Mouse (Mus musculus) embryonic fibroblast, embryonic 13.5 days (primary cell): Measurements from ENCODE around the gene Adamtsl1. TPM values are rescaled to one million over a fixed set of nuclear protein-coding genes. Genes with fewer than 3 reads are reported as not detected.

Experiments used
- H3K27ac ChIP-seq: 2 replicates; pipeline ENCODE4 v1.5.1; 2012; ENCODE audit warnings: low read length, control low read depth, inconsistent platforms; ENCODE audit not compliant: insufficient read depth
- H3K4me1 ChIP-seq: 2 replicates; pipeline ENCODE4 v1.6.1; 2011; ENCODE audit warnings: low read length; ENCODE audit not compliant: control insufficient read depth, insufficient read depth
- H3K4me3 ChIP-seq: 2 replicates; pipeline ENCODE4 v1.5.1; 2011; ENCODE audit warnings: mild to moderate bottlenecking, control low read depth, low read length; ENCODE audit not compliant: insufficient read depth
- CTCF ChIP-seq: IDR thresholded peaks from 2 replicates; pipeline ENCODE4 v1.5.1; 2011; ENCODE audit warnings: mild to moderate bottlenecking, control low read depth, low read length, moderate library complexity, borderline replicate concordance; ENCODE audit not compliant: insufficient read depth
- POLR2A ChIP-seq: IDR thresholded peaks from 2 replicates; pipeline ENCODE4 v1.6.1; 2011; ENCODE audit warnings: low read depth, mild to moderate bottlenecking, control low read depth, low read length, moderate library complexity
- polyA plus RNA-seq: library from polyadenylated mRNA; stranded (reverse); fragments of >200 nt; gene quantifications from 2 replicates; pipeline ENCODE4 v1.2.4, GENCODE M21; 2011; ENCODE audit warnings: low read depth; ENCODE audit not compliant: missing spikeins, insufficient read length

The Adamtsl1 gene
- polyA plus RNA-seq, 1 experiment: 30.0 TPM

DNA sequence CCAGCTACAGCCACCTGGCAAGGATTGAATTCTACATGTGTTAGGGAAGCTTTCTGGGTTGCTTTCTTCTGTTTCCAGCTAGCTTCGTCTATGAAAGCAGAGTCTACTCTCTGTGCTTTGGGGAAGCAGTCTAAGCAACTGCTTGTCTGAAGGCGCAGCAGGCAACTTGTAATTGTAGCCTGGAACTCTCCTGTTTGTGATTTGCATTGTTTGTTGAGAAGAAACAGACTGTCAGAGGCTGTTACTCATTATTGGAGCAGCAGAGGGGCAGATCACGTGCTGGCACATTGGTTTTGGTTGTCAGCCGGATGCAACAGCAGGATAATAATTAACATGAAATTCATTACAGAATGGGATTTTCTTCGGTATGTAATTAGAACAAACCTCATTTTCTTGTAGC is 254.1 kb downstream of the Adamtsl1 start:
- no peak overlapping the region for H3K27ac ChIP-seq
- H3K4me1 ChIP-seq: no peaks in the 10 kb centered on the region
- no peak overlapping the region for H3K4me3 ChIP-seq
- no peak for TF ChIP-seq CTCF
- no peak for TF ChIP-seq POLR2A

DNA sequence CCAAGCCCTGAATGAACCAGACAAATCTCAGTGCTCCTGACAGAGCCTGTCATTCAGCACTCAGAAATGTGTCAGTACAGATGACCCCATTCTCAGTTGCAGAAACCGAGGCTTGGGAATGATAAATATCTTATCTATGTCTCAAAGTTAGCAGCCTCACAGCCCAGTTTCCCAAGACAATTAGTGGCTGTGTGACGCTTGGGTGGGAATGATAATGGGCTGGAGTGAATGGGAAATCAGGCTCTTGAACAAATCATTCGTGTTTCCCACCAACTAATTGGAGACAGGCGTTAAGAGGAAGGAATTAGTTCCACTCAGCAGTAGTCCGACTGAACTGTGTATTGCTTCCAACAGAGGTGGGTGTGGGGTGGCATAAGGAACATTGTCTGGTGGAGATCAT is 268.5 kb downstream of the Adamtsl1 start:
- TF ChIP-seq POLR2A: no peak
- TF ChIP-seq CTCF: no peak
- H3K27ac ChIP-seq: no peak overlapping the region
- no peak overlapping the region for H3K4me3 ChIP-seq
- no peaks in the 10 kb centered on the region for H3K4me1 ChIP-seq

DNA sequence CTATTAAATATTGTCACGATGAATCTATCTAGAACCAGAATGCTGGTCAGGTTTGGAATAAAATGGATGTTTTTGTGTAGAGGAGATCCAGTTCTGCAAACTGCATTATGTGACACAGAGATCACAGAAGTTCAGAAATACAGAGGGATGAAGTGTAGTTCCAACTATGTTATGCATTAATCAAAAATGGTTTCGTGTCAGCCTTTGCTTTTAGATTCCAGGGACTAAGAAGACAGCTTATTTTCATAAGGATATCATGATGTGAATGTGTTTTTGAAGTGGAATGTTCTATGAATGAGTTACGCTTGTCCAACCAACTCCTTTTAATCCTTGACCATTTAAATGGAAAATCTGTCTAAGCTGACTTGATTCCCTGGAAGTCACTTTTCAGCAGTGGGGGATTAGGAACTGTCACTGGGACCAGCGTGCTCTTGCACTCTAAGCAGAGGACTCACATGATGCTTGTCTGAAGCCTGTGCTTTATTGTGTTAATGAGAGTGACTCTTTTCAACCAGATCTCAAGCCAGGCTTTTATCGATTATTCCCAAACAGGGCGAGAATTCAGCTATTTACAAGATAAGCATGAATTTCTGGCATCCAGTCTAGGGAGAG is 269.9 kb downstream of the Adamtsl1 start:
- Histone ChIP-seq H3K4me1 (no peaks in the 10 kb centered on the region), H3K4me3 (no peak overlapping the region), H3K27ac (no peak overlapping the region)
- TF ChIP-seq CTCF (no peak), POLR2A (no peak)

DNA sequence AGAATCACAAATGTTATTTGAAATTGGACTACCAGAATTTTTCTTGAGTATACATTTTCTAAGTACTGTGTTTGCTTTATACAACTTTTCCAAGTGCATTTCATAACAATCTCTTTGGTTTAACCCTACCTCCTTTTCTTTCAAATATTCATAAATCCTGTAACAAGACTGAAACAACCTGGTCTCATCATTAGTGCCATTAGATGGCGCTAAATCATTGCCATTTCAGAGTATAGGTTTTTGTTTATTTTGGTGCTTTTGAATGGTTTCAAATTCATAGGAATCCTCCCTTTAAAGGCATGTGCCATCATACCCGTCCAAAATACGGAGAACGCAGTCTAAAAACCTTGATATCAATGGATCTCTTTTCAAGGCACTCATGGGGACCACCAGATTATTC is 270.5 kb downstream of the Adamtsl1 start:
- H3K4me3 ChIP-seq: no peak overlapping the region
- no peaks in the 10 kb centered on the region for H3K4me1 ChIP-seq
- no peak for TF ChIP-seq POLR2A
- no peak for TF ChIP-seq CTCF

DNA sequence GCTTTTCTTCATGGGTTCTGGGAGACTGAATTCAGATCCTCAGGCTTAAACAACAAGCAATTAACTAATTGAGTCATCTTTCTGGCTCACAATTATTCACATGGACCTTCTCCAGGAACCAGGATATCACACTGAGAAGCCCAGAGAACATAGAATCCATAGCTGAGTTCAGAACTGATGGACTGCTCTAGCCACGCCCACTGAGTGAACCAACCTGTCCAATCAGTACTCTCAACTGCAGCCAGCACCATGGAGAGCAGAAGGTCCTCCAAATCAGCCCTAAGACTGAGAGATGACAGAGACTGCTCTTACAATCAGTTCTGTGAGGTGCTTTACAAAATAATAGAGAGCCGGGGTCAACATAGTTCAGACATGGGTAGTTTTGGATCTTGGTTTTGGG is 276.3 kb downstream of the Adamtsl1 start:
- H3K27ac ChIP-seq: no peak overlapping the region
- no peak for TF ChIP-seq POLR2A
- no peak for TF ChIP-seq CTCF
- no peaks in the 10 kb centered on the region for H3K4me1 ChIP-seq
- no peak overlapping the region for H3K4me3 ChIP-seq

More for the DNA sequence above, 270.5 kb downstream of the Adamtsl1 start:
- H3K27ac ChIP-seq: no peak overlapping the region

DNA sequence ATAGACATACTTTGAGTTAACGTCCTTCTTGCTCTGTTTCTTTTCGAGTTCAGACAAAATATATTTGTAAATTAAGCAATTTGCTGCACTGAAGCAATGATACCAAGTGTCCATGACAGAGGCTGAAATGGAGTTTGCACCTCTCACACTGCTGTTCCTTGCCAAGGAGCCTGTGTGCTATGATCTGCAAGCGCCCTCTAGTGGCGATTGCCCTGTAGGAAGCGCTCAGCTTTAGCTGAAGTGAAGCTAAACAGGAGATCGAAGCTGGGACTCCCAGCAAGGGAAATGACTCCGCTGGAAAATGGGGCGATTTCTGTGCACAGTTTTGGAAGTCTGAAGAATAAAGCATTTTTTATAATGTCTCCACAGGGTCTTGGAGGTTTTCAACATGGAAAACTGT is 287.8 kb downstream of the Adamtsl1 start:
- H3K4me3 ChIP-seq: no peak overlapping the region
- H3K27ac ChIP-seq: no peak overlapping the region
- H3K4me1 ChIP-seq: no peaks in the 10 kb centered on the region
- TF ChIP-seq POLR2A (no peak), CTCF (peak; percentile 93)

DNA sequence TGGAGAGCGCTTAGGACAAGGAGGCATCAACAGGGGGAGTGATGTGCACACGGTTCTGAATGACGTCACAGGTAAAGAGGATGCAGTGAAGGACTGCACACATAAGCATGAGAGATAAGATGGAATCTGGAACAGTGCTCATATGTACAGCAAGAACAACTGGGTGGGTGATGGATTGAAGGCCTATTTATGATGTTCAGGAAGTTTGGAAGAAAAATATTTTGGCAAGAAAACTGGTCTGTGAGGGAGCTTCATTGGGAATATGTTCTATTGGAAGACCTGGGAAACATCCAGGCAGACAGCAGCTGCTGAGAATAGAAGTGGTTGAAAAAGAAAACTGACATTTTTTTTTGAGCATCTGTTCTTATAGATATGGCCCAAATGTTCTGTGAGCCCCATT is 300.4 kb downstream of the Adamtsl1 start:
- H3K4me1 ChIP-seq: no peaks in the 10 kb centered on the region
- no peak overlapping the region for H3K27ac ChIP-seq
- no peak for TF ChIP-seq CTCF
- no peak for TF ChIP-seq POLR2A
- no peak overlapping the region for H3K4me3 ChIP-seq

DNA sequence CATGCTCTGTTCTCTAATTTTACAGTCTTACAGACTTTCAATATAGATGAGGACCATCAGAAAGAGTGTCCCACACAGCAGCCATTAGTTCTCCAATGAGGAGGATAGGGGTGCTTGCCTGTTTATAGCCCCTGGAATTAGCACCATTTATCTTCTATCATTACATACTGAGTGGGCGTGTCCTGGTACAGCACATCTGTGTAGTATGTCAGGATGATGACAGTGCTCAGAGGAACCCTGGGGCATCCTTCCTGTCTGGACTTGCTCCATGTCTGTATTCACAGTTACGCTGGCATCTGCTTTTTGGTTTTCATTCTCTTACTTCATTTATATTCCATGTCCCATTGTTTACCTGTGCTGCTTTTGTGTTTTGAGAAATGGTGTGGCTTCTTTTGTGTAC is 304.5 kb downstream of the Adamtsl1 start:
- H3K4me1 ChIP-seq: no peaks in the 10 kb centered on the region
- H3K27ac ChIP-seq: no peak overlapping the region
- H3K4me3 ChIP-seq: no peak overlapping the region
- TF ChIP-seq POLR2A (no peak), CTCF (no peak)

DNA sequence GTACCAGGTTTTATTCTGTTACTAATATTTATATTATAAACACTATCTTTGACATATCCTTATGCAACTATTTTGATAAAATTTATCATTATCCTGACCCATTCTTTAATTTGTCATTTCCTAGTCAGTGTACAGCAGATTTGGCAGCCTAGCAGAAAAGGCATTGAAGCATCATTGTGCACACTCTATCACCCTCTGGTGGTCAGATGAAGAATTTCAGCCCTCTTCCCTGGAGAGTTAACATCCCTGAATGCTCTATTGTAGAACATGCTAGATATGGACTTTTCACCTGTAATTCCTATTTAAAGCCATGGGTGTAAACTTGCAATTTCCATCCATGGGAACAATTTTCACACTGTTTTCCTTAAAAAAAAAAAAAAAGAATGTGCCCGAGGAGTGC is 305.2 kb downstream of the Adamtsl1 start:
- Histone ChIP-seq H3K4me1 (no peaks in the 10 kb centered on the region), H3K4me3 (no peak overlapping the region), H3K27ac (no peak overlapping the region)
- no peak for TF ChIP-seq POLR2A
- no peak for TF ChIP-seq CTCF

DNA sequence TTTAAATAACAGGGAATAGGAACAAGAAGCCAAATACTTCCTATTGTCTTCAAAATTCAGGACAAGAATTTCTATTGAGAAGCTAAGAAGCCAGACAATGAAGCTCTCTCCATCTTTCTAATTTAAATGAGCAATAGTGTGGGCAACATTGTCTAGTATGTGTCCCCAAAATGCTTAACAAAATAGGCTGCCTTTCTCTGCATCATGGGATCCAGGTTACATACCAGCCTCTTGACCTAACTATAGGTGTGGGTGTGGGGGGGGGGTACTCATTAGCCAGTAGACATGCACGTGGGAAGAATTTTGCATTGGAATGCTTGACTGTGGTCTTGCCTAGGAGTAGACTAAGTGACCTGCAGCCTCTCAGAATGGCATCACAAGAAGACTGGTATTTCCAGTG is 305.9 kb downstream of the Adamtsl1 start:
- Histone ChIP-seq H3K4me3 (no peak overlapping the region), H3K27ac (no peak overlapping the region), H3K4me1 (no peaks in the 10 kb centered on the region)
- TF ChIP-seq CTCF: no peak
- no peak for TF ChIP-seq POLR2A

DNA sequence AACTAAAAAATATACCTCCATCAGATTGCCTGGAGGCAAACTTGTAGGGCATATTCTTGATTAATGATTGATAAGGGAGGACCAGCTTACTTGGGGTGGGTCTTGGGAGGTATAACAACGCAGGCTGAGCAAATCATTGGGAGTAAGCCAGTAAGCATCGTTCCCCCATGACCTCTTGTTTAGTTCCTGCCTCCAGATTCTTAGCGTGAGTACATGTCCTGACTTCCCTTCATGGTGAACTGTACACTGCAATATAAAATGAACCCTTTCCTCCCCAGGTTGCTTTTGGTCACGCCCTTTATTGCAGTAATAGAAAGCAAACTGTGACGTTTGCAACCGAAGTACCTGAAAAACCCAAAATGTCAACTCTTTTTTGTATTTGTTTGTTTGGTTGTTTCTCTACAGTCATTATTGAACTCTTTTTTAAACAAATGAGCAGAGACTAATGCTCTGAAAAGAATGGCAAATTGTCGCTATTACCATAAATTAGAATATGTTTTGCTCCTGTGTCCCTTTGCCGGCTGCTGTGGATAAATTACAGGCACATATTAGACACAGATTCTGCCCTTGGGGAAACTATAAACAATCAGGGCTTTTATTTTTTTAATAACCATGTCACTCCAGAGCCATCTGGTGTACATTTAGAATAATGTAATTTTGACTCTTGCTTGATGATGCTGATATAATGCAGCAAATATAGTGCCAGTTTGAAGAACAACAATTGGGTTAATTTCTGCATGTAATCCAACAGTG is 310.2 kb downstream of the Adamtsl1 start:
- TF ChIP-seq POLR2A (no peak), CTCF (no peak)
- H3K4me1 ChIP-seq: no peaks in the 10 kb centered on the region
- H3K27ac ChIP-seq: no peak overlapping the region
- H3K4me3 ChIP-seq: no peak overlapping the region
